Mouse (Mus musculus): ENCODE results near the gene Tapbp.
"Not testable (repeated sequence)": the region's sequence is repeated elsewhere in the genome, so short reads cannot be mapped to it uniquely, and the experiment has no call there.

Gene Tapbp

GRCm38 (mm10) chr17:33948090-33948904, 32.6 kb downstream of the Tapbp start:
- DNase-seq (ENCODE audit: low spot score): no peak

- no peak for DNase-seq (ENCODE audit: low spot score)
Observed at GRCm38 (mm10) chr17:33948905-33949537, 33.3 kb downstream of the Tapbp start.

GRCm38 (mm10) chr17:33950131-33950625, 34.5 kb downstream of the Tapbp start:
- DNase-seq (ENCODE audit: low spot score): no peak

- peak; percentile 90 for DNase-seq (ENCODE audit: low spot score)
Observed at GRCm38 (mm10) chr17:33951021-33951946, 35.6 kb downstream of the Tapbp start, which contains the start of gene B3galt4. Gene B3galt4, minus strand, starts transcription at chr17:33951488.

- DNase-seq (ENCODE audit: low spot score): not testable (repeated sequence)
Observed at GRCm38 (mm10) chr17:33952015-33952414, 36.3 kb downstream of the Tapbp start.

GRCm38 (mm10) chr17:33952879-33953278, 37.2 kb downstream of the Tapbp start:
- DNase-seq (ENCODE audit: low spot score): no peak

GRCm38 (mm10) chr17:33953310-33953709, 37.6 kb downstream of the Tapbp start:
- no peak for DNase-seq (ENCODE audit: low spot score)

- no peak for DNase-seq (ENCODE audit: low spot score)
Observed at GRCm38 (mm10) chr17:33953961-33954565, 38.4 kb downstream of the Tapbp start.

- peak; percentile 71 for DNase-seq (ENCODE audit: low spot score)
Observed at GRCm38 (mm10) chr17:33954646-33955554, 39.2 kb downstream of the Tapbp start.

- peak; percentile 95 for DNase-seq (ENCODE audit: low spot score)
Observed at GRCm38 (mm10) chr17:33955555-33956214, 40.0 kb downstream of the Tapbp start, which contains the start of the genes Vps52 and Rps18. Gene Vps52, plus strand, starts transcription at chr17:33955812. Gene Rps18, minus strand, starts transcription at chr17:33956001.

GRCm38 (mm10) chr17:33956336-33956735, 40.6 kb downstream of the Tapbp start:
- no peak for DNase-seq (ENCODE audit: low spot score)

- DNase-seq (ENCODE audit: low spot score): no peak
Observed at GRCm38 (mm10) chr17:33957493-33957892, 41.8 kb downstream of the Tapbp start.

GRCm38 (mm10) chr17:33958451-33958850, 42.8 kb downstream of the Tapbp start:
- DNase-seq (ENCODE audit: low spot score): no peak

- peak; percentile 65 for DNase-seq (ENCODE audit: low spot score)
Observed at GRCm38 (mm10) chr17:33959135-33959534, 43.4 kb downstream of the Tapbp start.

GRCm38 (mm10) chr17:33959948-33960347, 44.2 kb downstream of the Tapbp start:
- DNase-seq (ENCODE audit: low spot score): no peak

- no peak for DNase-seq (ENCODE audit: low spot score)
Observed at GRCm38 (mm10) chr17:33962876-33963275, 47.2 kb downstream of the Tapbp start.

- peak; percentile 55 for DNase-seq (ENCODE audit: low spot score)
Observed at GRCm38 (mm10) chr17:33965082-33965845, 49.6 kb downstream of the Tapbp start.

GRCm38 (mm10) chr17:33965846-33966550, 50.3 kb downstream of the Tapbp start:
- DNase-seq (ENCODE audit: low spot score): peak; percentile 49
